Mouse (Mus musculus) olfactory bulb, adult 2 months (tissue): ENCODE data around the gene Fat3.

Experiments
- CTCF ChIP-seq: fragments of 200-500 bp; IDR thresholded peaks from 2 replicates; pipeline ENCODE4 v1.5.1; 2012; ENCODE audit warnings: low read depth, mild to moderate bottlenecking, low read length, moderate library complexity; ENCODE audit not compliant: insufficient read depth
- POLR2A ChIP-seq: fragments of 200-500 bp; IDR thresholded peaks from 2 replicates; pipeline ENCODE4 v1.6.1; 2012; ENCODE audit warnings: mild to moderate bottlenecking, low read depth, low read length, moderate library complexity; ENCODE audit not compliant: insufficient read depth

DNA sequence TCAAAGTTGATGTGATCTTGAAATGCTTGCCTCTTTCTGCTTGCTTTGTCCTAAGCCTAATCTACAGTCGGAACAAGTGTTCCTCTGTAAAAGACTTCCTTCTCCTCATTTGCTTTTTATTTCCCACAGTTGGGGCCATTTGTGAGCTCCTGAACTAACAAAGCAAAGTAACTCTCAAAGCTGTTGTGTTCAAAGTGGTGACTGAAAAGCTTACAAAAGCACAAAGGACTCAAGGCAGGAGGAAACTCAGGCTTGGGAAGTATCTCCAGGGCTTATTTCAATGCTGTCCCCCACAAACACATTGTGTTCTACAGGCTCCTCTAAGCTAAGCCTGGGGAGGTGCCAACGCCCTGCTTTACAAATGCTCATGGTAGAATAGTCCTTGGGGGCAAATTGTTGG lies 487.0 kb downstream of the Fat3 start:
- no peak for TF ChIP-seq POLR2A
- no peak for TF ChIP-seq CTCF
